Mouse (Mus musculus) right cerebral cortex, postnatal 25 days (tissue): ENCODE results near the gene Trim43a.
"Not testable (repeated sequence)": the region's sequence is repeated elsewhere in the genome, so short reads cannot be mapped to it uniquely, and the experiment has no call there.

Experiments
- DNase-seq: peaks from one replicate; pipeline ENCODE4 v3.0.0; 2022

Gene Trim43a

DNA sequence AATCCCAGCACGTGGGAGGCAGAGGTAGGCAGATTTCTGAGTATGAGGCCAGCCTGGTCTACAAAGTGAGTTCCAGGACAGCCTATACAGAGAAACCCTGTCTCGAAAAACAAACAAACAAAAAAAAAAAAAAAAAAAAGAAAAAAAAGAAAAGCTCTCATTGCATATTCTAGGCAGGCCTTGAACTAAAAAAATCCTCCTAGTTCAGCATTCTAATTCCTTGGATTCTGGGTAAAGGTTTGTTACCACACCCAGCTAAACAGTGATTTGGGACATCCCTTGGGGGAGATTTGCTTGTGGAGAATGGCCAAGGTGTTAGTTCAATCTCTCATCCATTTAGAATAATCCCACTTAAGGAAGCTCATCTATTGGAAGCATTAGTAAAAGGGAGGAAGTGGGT lies at the start of gene Trim43a:
Gene Trim43a (plus strand): TSS at position 301 of the 400 bp plus-strand sequence.
- DNase-seq: not testable (repeated sequence)

DNA sequence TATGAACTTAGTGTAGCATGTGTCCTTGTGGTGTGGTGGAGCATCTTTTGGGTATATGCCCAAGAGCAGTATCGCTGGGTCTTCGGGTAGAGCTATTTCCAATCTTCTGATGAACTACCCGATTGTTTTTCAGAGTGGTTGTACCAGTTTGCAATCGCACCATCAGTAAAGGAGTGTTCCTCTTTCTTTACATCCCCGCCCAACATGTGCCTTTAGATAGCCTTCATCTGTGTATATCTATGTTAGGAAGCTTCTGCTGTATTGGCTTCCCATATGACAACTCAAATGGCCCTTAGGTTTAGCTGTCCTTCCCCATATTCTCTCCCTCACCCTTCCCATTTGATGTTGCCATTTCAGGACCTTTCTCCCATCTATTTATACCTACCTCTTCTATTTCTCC lies 46.6 kb upstream of the Trim43a start:
- no peak for DNase-seq

DNA sequence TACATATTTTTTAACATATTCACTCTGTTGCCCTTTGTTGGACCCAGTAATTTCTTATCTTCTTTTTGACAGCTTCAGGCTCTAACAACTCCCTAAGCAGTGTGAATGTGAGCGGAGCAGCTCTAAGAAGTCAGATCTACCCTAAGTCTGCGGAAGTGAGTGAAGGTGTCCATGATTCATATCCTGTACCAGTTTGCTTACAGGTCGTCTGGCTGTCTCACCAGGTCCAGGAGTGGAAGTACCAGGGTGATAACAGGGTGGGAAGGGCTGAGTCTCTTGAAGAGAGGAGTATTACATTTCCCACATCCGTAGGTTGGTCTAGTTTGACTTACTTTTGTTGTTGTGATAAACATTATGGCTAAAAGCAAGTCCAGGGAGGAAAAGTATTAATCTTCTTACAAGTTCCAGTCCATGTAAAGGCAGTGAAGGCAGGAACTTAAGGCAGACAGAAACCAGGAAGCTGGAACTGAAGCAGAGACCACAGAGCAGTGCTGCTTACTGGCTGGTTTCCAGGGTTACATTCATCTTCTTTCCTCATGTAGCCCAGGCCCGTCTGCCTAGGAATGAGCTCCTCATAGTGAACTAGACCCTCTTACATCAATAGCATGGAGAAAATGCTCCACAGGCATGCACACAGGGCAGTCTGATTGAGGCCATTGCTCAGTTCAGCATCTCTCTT lies 41.0 kb upstream of the Trim43a start:
- no peak for DNase-seq

DNA sequence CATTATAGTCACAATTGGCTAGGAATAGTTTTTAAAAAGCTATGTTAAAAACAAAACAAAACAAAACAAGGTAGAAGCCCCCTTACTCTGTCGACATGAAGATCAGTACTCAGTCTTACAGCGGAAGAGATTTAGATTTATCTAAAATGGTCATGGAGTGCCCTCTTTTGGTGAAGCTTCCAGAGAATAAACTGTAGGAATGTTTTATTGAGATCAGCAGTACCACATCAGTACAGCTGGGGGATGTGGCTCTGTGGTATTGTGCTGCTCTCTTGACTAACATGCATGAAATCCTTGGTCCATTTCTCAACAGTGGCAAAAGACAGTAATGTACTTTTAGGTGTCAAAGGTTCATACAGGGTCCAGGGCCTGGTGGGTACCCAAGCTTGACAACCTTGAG lies 37.9 kb upstream of the Trim43a start:
- no peak for DNase-seq

DNA sequence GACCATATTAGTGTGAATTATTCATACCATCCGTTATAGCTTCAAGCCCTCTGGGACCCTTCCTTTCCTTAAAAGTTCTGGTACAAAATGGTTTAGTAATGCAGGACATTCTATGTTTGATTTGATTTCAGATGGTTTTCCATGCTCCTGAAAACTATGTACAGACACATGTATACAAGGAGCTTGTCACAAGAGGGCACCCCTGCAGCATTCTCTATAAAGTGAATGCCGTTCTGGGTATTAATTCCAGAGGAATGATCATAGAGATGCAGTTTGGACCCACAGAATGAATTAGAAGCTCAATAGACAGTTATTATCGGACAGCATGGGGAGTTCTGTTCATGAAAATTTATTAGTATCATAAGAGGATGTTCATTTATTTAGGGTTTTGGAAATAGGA lies 35.2 kb upstream of the Trim43a start:
- DNase-seq: no peak

DNA sequence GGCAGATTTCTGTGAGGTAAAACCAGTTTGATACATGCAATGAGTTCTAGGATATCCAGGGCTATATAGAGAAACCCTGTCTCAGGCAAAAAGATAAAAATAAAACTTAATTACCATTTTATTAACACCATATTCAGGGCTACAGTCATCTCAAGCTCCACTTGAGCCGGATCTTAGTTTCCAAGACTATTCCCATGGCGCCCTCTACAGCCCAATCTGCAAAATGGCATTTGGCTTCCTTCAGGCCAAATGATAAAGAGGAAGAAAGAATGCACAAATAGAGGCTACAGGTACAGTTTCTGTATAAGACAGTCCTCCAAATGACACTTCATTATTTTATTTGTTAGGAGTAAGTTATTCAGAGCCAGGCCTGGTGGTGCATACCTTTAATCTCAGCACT lies 34.5 kb upstream of the Trim43a start:
- no peak for DNase-seq

DNA sequence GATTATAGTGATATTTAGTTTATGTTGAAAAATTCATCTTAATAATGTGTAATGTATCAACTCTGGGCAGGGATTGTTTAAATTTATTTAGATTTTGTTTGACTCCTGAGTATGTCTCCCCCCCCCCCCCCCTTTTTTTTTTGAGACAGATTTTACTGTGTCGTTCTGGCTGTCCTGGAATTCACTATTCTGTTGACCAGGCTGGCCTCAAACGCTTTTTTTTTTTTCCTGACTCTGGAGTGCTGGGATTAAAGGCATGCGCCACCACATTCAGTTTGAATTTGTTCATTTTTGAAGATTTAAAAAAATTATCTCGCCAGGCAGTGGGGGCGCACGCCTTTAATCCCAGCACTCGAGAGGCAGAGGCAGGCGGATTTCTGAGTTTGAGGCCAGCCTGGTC lies 34.0 kb upstream of the Trim43a start:
- DNase-seq: no peak

DNA sequence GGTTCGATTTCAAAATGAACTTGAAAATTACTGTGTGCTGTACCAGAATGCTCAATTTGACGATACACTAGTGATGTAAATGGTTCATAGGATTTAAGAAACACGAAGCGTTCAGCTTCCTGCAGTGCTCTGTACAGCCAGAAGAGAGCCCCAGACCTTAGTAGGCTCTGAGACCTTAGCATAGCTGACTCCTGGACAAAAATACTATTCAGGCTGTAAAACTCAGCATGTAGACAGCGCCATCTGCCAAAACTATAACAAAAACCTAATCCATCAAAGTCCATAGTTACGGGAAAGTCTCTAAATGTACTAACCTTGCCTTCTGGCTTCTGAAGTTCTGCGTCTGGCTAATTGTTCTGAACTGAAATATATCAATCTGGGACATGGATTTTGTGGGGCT lies 33.4 kb upstream of the Trim43a start:
- peak; percentile 11 for DNase-seq

DNA sequence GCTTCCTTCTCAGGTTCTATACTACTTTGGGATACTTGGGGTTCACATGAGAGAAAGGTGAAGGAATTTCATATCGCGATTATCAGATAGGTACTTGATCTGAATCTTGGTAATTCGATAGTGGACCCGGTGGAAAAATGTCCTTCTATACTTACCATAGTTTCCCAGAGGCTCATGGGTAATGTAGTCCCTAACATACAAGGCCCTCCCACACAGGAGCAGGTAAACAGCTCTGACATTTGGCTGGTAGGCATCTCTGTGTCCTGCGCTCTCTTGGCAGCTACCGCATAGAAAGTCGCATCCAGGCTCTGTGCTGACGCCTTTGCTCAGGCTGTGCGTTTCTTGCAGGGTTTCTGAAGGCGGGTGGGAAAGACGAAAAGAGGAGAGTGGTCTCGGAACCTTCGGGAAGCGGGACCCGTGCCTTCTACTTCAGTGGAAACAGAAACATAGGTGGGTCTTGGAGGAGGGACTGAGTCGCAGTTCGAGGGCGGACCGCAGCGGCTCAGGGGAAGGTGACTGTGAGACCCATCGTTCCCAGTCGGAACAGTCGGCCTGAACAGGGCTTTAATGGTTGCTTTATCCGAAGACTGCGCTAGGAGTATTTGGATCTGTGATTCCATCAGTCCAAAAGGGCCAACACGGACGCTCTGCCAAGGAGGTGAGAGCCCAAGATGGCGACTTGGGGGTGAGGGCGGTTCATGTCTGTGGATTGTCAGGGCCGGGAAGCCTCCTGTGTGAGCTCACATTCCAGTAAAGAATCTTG lies 32.7 kb upstream of the Trim43a start, which contains the start of gene Zfp949:
Gene Zfp949 (plus strand): TSS at position 170 of the 763 bp plus-strand sequence.
- peak; percentile 79 for DNase-seq

DNA sequence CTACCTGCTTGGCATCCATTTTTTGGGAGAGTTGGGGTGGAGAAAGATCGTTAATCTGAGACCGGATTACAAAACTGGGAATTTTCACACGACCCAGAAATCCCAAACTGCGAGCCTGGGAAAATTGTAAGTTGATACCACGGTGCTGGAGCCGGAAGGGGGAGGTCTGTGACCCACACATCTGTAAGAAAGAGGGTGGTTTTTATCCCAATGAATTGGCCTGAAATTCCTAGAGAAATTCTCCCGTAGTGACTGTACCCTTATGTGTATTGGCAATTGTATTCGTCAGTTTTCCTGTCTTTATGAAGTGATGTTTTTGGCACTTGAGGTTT lies 32.1 kb upstream of the Trim43a start:
- no peak for DNase-seq

DNA sequence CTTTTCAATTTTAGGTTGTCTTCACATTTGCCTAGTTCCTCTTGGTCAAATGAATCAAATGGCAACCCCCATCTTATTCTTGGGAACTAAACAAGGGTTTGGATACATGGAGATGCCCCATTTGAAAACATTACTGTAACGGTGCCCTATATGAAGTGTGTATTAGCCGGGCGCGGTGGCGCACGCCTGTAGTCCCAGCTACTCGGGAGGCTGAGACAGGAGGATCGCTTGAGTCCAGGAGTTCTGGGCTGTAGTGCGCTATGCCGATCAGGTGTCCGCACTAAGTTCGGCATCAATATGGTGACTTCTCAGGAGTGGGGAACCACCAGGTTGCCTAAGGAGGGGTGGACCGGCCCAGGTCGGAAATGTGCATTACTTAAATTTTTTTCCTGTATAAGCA lies 27.6 kb upstream of the Trim43a start:
- DNase-seq: no peak

DNA sequence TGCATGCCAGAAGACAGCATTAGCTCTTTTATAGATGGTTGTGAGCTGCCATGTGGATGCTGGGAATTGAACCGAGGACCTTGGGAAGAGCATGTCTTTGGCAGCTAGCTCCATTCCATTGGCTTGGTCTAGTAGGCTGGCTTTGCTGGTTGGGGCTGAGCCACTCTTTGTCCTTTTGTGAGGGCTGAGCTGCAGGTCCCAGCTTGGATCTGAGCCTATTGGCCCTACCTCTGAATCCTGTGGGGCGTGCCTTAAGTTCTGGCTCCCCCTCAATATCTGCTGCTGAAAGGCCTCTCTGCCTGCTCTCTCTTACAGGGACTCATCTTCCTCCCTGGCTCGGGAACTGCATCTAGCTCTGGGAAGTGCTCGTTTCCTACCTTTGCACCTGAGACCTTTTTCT lies 22.5 kb upstream of the Trim43a start:
- DNase-seq: no peak

DNA sequence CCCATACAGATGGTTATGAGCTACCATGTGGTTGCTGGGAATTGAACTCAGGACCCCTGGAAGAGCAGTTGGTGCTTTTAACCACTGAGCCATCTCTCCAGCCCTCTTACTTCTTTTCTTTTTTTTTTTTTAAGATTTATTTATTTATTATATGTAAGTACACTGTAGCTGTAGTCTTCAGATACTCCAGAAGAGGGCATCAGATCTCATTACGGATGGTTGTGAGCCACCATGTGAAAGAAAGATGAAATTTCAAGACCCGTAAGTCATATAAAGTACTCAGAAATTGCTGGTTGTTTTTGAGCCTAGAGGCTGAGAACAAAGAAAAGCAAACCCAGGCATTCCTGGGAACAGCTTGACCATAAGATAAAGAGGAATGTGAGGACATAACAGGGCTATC lies 19.2 kb upstream of the Trim43a start:
- DNase-seq: not testable (repeated sequence)

DNA sequence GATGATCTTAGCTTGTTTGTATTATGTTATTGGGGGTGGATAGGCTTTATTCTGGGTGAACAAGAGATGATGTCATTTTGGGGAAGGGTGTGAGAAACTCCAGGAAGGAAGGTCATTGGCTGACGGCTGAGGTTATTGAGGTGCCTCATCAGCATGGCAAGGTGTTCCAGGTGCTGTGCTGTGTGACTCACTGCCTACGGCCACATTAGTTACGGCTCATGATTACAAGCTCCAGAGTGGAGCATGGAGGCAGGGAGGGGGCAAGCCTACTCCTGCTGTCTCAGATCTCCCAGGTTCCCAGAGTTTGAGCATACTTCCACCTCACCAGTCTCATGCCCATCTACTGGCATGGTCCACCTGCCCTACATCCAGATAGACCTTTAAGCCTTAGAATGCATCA lies 10.2 kb upstream of the Trim43a start:
- not testable (repeated sequence) for DNase-seq

DNA sequence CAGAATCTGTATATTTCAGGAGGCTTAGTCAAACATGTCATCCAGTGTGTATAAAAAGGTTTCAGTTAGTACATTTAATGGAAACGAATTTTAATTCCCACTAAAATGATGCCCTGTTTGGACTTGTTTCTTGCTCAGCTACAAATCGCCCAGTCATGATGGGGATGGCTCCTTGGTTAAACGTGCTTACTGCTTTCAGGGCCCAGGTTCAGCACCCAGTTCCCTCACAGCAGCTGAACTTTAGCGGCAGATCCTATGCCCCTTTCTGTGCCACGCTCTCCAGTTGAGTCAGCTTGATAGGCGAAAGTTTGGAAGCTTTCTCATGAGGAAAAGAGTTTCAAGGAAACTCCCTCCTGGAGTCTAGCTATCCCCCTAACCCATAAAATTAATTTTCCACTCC lies 13.0 kb downstream of the Trim43a start:
- DNase-seq: not testable (repeated sequence)

DNA sequence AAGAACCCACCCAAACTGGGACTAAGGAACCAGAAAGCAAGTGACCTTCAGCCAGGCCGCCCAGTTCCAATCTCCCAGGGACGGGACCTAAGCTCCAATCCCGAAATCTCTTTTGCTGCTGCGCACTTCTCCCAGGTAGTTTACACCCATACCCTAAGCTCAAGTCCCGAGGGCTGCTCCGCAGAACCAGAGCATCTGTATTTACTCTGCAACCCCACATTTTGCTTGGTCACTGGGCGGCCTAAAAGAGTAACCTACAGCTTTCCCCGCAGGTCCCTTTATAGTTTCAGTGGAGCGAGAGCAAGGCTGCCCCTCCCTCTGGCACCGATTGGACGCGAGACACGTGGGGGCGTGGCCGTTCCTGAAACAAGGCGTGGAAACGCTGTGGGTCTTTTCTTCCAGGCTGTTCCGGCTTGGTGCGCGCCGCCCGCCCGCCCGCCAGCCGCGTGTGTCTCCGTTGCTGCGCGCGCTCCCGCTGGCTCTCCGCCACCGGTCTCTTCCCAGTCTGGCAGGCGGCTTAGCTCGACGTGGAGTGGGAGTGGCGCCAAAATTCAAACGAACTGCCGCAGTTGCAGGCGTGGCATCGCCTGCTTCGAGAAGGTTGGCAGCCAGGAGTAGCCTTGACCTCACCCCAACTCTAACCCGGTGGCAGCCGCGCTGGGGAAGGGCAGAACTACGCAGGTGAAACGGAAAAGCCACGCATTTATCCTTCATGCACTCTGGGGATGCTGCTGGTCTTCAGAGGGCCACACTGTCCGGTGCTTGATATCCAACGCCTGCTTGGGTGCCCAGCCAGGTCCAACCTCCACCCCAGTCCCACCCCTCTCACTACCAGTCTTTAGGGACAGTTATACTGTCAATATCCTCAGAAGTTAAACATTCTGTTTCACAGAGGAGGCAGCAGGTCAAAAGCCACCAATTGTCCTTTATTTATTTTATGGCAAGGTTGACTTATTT lies 18.8 kb downstream of the Trim43a start:
- DNase-seq: peak; percentile 98

DNA sequence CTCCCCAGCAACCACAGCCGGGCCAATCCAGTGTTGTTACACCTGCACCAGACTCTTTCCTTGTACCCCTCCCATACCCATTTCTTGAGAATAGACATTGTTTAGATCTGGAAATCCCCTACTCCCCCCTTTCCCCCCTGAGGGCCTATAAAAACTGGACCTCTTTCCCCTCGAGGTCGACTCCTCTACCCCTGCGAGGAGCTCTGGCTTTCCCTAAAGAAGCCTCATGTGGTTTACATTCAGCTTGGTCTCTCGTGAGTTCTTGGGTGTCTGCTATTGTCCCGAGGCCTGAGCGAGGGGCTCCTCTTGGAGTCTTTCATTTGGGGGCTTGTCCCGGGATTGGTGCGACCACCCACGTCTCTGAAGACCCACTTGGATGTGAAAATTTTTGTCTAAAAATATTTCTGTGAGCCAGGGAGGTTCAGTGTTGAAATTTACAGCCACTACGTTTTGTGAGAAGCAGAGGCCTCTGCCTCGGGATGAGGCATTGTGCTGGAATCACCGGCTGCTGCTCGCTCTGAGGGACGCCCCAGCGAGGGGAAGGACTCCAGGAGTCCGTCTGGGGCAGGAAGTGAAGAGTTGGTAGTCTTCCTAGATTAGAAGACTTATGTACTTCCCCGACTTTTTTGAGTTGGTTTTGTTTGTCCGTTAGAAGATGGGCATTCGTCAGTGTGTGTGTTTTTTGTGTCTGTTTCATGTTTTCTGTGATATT lies 45.3 kb downstream of the Trim43a start:
- DNase-seq: not testable (repeated sequence)

DNA sequence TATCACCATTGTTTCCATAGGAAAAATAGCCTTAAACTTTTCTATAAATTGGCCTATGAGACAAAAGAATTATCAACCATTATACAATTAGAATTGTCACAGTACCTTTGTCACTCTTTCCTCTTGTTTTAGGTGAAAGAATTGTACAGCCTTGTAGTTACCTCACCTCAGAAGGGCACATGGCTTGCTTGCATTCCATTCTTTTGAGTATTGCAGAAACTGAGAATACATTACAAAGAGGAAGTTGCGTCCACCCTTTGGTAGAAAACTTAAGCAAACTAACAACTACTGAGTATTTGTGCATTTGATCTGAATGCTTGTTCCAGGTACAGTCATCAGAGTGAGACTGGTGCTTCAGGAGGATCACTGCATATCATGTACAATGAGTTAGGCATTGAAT lies 57.4 kb downstream of the Trim43a start:
- not testable (repeated sequence) for DNase-seq
